Mouse (Mus musculus): ENCODE data around the gene Gm10645.
A peak's percentile ranks its signal among the peaks of the same experiment; 100 is the strongest.

Gm10645 gene

DNA sequence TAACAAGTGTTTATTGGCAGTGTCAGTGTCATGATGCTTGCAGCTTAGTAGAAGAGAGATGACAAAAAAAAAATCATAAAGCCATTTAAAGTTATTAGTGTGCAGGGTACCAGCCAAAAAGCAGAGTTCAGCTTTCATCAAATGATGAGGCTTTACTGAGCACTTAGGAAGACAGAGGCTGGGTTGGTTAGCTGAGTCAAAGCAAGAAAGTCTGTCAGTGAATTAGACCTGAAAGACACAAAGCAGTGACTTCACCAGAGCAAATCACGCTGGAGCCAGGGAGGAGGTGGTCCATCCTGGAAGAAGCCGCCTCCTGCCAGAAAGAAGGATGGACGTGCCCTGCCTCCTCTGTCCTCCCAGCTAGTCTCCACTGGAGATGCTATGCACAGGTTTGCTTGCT lies 2.0 kb upstream of the Gm10645 start:
- no peak for DNase-seq

DNA sequence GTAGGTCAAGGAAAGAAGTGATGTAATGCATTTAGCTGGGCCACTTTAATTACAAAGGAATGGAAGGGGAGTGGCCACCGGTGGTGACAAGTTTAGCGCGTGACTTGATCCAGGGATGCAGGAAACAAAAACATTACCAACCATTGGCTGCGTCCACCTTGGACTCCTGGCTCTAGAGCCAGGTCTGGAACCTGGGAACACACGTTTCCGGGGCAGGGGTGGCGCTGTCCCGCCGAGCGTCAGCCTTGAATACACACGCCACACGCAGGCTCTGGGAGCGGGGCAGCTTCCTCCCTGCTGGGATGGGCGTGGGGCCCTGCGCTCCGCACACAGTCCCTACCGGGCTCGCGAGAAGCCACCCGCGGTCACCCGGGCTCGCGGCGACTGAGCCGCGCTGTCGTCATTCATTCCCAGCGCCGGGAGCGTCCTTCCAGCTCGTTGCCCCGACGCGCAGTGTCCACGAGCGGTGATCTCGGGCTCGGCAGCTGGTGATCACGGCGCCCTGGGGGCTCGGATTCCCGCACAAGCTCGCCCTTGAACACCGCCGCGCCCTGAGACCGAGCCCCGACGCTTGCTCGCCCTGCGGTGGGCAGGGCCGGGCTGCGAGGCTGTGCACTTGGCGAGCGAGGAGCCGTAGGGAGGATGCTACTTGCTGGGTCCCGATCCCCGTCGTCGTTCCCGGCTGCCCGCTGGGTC lies 587 bp downstream of the Gm10645 start, which contains the start of gene Tbc1d9:
Gene Tbc1d9, plus strand, starts transcription at position 118 of the 696 bp plus-strand sequence.
- DNase-seq: peak; percentile 72

DNA sequence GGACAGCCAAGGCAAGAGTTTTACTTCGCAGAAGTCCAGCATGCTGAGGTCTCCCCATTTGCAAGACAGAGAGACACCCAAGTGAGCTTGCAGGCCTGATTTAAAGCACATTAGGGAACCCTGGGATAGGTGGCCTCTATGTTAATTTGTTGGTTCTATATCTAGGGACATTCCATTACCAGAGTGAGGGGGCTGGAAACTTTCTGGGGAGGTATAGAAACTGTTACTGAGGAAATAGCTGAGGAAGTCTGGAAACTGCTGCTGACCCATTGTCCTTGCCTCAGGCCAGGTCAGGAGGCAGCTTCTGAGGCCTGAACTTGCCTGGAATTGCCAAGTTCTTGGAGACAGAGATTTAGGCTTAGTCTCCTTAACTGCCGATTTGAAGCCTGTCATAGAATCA lies 5.4 kb downstream of the Gm10645 start:
- DNase-seq: no peak

DNA sequence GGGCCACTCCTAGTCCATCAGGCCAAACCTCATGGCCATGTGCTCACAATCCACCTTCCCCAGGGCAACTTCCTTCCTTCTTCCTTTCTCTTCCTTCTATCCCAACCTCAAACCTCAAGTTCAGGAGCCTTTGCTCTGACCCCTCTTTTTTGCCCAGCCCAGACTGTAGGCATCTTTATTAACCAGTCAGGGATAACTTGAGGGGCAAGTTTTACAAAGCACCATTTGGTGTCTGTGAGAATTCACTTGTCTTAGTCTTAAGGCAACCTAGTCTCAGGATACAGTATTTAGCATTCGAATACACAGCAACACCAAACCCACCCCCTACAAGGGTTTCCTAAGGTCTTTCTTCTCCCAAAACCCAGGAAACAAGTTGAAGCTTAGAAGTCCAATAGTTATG lies 6.4 kb downstream of the Gm10645 start:
- DNase-seq: no peak

DNA sequence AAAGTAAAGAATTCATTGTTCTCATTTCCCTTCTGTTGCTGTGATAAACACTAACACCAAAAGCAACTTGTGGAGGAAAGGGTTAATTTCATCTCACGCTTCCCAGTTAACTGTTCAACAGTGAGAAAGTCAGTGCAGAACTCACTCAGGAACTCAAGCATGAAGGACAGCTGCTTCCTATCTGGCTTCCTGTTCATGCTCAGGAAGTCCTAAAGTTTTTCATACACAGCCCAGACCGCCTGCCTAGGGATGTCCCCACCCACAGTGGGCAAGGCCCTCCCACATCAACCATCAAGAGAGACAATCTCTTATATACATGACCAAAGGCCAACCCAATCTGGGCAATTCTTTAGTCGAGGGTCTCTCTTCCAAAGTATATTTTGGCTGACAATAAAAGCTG lies 7.0 kb downstream of the Gm10645 start:
- no peak for DNase-seq

DNA sequence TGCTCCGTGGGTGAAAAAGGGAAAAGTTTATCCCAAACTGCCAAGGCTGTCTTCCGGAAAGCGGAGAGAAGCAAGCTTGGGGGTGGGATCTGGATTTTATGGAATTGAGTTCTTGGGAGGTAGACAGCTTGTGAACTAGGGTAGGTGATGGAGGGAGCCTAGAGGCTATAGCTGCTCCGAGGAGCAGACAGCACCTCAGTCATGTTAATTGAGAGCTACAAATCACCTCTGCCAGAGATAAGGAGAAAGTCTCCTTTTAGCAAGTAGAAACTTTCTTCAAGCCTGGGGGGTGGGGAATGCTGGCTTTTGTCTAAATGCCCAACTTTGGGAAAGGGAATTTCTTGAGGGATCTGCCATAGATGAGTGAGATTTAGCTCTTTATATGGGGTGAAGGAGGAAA lies 10.9 kb downstream of the Gm10645 start:
- no peak for DNase-seq

DNA sequence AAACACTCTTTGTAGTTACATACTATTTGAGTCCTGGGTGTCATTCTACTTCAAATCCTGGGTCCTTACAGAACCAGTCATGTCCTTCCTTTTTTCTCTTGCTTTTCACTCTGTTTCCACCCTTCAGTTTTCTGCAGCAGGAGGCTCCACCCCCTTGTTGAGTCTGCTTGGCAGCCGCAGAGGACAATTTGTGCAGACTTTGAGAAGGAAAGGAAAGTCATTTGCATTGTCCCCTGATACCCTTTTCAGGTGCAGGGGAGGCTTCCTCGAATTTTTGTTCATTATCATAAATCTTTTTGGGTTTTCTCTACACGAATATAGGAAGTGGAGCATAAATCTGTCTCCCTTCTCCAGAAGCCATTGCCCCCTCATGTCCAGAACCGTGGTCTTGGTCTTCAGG lies 13.5 kb downstream of the Gm10645 start:
- DNase-seq: no peak

DNA sequence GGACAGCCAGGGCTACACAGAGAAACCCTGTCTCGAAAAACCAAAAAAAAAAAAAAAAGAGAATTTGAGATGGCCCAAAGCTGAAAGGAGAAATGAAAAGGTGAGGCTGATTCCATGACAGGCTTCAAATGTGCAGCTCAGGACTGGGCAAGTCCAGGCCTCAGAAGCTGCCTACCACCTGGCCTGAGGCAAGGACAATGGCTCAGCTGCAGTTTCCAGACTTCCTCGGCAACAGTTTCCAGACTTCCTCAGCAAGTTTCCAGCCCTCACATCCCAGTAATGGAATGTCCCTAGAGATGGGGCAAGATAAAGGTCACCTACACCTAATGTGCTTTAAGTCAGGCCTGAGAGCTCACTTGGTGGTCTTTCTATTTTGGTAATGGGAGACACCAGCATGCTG lies 13.9 kb downstream of the Gm10645 start:
- no peak for DNase-seq

DNA sequence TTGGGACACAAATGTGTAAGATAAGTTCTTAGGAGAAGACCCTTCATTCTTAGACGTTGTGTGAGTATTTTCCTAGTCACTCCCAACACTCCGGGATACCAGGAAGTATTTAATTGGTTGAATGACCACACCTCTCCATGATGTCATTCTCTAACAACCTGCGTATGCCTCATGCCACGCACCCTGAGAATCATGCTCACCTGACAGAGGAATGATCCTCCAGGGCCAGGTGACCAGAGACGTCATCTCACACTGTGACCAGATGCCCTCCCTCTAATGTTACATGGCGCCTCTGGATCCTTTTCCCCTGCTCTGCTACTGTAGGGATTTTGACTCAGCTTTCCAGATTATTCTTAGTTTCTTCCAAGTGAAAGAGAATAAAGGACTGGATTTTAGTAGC lies 16.8 kb downstream of the Gm10645 start:
- DNase-seq: no peak

DNA sequence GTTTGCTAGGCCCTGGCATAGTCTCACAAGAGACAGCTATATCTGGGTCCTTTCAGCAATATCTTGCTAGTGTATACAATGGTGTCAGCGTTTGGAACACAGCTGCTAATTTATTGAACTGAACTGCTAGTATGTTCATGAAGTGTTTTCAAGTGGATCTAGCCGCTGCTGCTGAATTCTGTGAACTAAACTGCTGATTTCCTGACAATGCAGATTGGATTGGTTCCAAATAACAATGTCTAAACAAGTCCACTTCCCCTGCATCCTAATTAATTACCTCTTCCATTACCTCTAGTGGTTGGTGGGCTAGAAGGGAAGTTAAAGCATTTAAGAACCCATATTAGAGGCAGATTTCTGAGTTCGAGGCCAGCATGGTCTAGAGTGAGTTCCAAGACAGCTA lies 20.5 kb downstream of the Gm10645 start:
- DNase-seq: no peak

DNA sequence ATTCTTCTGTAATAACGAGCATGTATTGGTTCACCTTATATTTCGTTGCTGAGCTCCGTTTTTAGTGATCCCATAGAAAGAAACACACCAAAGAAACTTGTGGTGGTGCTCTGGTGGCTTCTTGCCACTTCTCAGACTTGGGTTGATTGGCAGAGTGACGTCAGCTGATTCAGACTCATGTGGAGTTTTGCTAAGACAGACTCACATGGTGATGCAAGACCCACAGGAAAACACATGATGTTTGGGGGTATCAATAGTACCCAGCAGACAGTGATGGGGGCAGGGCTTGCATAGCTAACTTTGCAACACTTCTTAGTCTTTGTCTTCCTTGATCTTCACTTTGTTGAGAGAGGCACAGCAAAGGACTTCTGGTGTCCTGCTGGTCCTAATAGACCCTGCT lies 21.4 kb downstream of the Gm10645 start:
- no peak for DNase-seq

DNA sequence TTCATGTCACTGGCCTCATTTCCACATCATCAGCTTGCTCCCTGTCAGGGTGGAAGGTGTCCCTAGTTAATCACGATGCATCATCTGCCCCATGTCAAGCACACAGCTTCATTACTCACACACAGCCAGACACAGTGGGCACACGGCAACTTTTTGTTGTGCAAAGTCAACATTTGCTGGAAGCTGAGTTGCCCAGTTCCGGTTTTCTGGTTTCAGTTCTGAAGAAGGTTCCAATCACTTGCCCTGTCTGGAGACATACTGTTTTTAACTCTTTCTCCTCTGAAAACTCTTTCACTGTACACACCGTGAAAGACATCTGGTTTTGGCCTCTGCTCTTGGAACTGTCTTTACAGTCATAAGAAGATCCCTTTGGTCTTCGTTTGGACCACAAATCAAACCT lies 24.6 kb downstream of the Gm10645 start:
- no peak for DNase-seq

DNA sequence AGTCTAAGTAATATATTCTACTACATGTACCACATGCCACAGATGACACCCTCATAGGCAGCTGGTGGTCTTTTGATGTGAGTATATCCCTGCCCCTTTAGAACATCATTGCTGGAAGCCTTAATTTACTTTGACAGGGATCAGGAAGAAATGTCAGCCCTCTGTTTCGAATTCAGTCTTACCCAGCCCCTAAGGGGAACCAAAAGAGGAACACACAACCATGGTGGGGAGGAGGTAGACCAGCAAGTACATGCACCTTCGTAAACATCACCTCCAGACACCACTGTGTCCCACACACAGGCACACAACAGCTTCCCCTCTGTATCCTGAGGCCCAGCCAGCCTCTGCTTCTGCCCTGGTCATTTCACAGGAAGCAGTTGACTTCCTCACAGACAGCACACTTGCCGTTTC lies 25.3 kb downstream of the Gm10645 start:
- DNase-seq: no peak

DNA sequence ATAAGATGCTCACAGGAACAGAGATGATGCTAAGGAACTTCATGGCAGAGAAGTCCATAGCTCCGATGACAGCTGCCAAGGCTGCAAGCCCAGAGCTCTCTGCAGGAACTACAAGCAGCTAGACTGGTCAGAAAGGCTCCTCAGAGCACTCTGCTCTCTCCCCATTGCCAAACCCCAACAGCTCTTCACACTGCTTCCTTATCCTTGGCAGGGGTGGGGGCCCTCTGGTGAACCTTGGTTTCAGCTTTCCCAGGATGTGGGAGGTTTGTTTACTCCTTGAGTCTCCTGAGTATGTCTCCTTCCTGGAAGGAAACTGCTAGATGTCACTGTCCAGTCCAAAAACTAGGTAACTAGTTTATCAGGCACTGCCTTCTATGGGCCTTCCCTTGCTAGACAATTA lies 25.9 kb downstream of the Gm10645 start:
- no peak for DNase-seq

DNA sequence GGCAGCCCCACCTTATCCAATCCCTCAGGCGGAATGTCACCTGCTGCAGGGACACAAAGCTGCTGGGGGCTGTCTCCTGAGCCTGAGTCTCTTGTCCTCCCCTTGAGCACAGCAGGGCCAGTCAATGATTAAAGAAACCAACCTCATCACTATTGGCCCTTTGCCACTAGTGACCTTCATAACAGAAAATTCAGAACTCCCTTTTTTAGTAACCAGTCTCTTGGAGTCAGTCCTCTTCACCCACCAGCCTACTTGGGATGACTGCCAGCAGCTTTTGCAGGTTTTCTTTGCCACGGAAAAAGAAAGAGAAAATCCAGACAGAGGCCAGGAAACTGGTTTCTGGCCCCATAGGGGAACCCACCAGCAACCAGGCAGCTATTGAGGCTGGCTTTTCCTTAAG lies 30.9 kb downstream of the Gm10645 start:
- peak; percentile 14 for DNase-seq
